Mouse (Mus musculus): Measurements from ENCODE around the gene Arrdc5.

GRCm38 (mm10) chr17:56326153-56327147, 26.4 kb upstream of the Arrdc5 start:
- TF ChIP-seq CTCF (IDR thresholded peaks at IDR 0.05; ENCODE audit: low read depth) (no peak), EP300 (IDR thresholded peaks at IDR 0.05; ENCODE audit: low read depth) (no peak)
